Mouse (Mus musculus) cerebellum, adult (tissue): Measurements from ENCODE around the gene Dnajc4.

Source experiments
- ATAC-seq: cut with Nextera tagmentation; 2 replicates; pipeline ENCODE4 v1.9.2; 2017; ENCODE audit warnings: mild to moderate bottlenecking, moderate library complexity, mixed read lengths; ENCODE audit not compliant: insufficient number of reproducible peaks, low FRiP score, low TSS enrichment

Gene Dnajc4

DNA sequence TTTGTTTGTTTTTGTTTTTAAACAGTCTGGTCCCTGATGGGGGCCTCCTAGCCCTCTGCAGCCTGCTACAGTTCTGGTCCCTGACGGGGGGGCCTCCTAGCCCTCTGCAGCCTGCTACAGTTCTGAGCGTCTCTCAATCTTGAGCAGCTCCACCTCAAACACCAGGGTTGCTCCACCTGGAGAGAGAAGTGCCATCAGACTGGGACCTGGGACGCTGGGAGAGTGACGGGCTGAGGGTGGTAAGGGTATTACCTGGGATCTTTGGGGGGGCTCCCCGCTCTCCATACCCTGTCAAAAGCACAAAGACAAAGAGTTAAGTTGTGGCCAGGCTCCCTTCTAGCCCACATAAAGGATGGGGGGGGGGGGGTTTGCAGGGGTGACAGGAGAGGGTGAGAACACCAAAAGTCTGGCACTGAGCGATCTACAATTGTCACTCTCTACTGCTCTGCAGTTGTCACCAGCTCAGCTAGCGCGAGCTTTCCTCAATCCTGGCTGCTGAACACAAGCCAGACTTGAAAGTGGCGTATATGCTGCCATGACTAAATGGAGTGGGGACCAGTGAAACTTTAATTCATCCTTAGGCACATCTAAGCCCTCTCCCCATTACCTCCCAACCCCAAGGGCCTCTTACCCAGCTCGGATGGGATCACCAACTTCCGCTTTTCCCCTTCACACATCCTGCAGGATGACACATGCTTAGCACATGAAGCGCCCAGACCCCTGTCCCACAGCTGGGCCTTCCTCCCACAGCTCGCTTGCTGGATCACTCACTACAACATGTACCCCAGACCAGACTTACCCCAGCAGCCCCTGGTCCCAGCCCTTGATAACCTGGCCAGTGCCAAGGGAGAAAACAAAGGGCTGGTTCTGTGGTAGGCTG, 14.4 kb downstream of the Dnajc4 start:
- no peak for ATAC-seq

DNA sequence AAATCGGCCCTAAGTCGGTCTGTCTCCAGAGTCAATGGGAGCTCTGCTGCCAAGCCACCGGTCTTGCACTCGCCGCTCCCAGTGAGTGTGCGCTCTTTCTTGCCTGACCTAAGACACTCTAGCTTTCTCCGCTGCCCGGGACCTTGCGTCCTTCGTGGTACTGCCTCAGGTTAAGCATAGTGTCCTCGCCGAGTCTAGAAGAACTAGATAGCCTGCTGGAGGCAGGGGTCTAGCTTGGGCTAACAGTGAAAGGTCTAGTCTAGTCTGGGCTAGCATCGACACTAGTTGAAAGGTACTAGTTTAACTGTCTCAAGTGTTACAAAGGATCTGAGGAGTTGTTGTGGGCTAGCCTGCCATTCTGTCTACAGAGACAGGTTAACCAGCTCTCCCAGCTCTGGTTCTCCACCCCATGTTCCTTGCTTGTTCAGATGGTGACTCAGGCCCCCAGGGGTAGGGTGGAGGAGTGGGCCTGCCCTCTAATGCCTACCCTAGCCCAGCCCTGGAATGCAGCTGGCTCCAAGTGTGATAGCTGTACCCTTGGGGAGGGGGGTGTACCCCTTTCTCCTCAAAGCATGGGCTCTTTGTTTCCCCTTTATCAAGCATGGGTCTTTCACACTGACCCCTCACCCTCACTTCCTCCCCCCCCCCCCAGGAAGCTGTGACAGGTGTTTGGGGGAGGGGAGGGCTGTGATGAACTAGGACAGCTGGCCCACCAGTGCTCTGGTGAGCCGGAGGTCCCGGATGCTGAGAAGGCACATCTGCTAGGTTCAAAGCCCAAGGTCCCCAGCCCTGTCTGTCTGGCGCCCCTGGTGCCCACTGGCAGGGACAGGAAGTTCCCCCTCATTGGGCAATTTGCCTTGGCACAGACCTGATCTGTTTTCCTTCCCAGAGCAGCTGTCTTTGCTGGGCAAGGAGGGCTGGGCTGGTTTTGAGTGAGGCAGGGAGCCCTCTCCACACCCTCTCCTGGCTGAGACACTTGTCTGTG, 16.5 kb downstream of the Dnajc4 start, which contains the start of gene Plcb3:
Gene Plcb3, minus strand, starts transcription at position 934 of the 985 bp plus-strand sequence.
- ATAC-seq: no peak

DNA sequence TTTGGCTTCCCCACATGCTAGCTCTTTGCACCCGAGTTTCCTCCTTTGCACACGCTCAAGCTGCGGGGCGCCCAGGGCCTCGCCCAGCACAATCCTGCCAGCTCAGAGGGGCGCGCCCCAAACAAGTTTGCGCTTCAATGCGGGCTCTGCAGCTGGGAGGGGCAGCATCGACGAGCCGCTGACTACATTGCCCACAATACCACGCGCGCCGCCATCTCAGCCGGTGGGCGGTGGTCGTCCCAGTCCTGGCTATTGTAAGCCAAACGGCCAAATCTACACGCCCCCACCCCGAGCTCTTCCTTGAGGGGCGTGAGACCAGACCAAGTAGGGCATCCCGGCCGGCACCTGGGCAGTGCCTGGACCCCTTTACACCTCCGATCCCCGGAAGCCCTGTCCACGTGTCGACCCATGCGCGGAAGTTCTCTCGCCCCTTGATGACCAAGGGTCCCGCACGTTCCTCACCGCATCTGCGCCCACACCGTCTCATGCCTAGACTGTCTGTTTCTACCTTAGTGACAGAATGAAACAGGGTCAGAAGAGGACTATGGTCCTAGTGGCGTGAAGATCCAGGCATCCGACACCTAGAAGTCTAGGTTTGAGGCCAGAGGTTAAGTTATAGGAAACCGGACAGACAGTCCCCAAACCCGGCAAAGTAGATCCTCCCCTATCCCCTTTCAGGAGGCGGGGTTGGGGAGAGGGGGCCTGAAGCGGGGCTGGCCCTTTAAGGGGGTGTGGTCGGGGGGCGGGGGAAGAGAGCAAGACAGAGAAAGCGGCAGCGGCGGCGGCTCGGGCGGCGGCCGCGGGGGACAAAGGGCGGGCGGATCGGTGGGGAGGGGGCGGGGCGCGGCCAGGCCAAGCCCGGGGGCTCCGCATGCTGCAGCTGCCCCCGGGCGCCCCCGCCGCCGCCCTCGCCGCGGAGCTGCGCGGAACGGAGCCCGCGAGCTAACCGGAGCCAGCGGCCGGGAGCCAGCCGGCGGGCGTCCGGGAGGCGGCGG, 17.9 kb downstream of the Dnajc4 start, which contains the start of gene Ppp1r14b:
Gene Ppp1r14b, plus strand, starts transcription at position 758 of the 995 bp plus-strand sequence.
- ATAC-seq: no peak

DNA sequence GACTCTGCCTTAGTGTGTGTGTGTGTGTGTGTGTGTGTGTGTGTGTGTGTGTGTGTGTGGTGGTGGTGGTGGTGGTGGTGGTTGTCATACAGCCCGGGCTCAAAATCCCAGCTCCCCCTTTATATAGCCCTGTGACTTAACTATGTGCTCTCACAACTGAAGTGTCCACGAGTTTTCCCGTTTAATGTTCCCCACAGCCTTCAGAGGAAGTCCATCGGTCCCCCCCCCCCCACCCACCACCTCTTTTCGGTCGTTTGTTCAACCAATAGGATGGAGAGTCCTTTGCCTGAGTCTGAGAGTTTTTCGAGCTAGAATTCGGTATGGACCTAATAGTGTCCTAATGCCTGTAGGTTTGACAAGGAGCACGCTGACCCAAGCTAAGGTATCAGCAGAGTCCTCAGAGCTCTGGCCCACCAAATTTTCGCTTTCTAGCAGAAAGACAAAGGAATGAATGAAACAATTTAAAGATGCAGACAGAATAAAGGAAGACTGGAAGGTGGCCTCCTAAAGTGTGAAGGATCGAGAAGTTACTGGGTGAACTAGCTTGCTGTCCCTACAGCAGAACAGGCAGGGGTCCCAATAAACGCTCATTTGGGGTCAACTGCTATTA, 18.7 kb downstream of the Dnajc4 start:
- ATAC-seq: no peak

DNA sequence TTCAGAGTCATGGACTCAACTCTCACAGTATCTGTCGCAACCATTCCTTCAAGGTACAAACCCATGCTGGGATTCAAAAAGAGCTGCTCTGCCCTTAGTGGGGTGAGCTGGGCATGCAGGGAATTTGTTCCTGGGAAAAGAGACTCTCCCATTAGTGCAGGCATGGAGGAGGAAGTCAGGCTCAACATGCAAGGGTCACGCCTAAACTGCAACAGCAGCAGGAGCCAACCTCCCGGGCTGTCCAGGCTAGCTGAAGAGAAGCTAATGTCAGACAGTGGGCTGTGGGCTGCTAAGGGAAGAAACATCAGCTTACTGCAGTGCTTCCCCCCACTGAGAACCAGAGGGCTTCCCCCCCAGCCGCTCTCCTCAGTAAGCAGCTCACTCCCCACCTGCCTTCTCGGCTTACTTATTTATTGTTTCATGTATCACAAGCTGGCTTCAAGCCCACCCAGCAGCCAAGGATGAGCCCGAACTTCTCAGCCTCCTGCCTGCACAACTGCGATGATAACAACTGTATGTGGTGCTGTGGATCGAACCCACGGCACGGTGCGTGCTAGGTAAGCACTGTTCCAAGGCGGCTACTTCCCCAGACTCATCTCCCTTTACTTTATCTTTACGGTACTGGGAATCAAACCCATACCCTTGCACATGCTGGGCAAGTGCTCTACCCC, 20.0 kb downstream of the Dnajc4 start:
- no peak for ATAC-seq

DNA sequence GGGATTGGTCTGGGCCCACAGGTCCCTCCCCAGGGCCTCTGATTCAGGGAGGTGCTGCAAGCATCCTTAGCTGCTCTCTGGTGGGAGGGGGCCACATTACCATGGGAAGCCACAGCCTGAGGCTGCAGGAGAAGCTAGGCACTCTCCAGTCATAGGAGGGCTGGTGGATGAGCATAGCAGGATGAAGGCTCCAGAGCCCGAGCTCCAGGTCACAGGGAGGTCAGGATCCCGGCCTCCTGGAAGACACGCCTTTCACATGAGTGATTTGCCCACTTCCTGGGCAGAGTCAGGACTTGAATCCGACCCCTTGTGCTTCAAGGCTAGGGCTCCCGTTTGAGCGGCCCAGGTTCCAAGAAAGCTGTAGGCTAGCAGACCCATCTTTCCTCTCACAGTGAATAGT, 20.7 kb downstream of the Dnajc4 start:
- ATAC-seq: no peak

DNA sequence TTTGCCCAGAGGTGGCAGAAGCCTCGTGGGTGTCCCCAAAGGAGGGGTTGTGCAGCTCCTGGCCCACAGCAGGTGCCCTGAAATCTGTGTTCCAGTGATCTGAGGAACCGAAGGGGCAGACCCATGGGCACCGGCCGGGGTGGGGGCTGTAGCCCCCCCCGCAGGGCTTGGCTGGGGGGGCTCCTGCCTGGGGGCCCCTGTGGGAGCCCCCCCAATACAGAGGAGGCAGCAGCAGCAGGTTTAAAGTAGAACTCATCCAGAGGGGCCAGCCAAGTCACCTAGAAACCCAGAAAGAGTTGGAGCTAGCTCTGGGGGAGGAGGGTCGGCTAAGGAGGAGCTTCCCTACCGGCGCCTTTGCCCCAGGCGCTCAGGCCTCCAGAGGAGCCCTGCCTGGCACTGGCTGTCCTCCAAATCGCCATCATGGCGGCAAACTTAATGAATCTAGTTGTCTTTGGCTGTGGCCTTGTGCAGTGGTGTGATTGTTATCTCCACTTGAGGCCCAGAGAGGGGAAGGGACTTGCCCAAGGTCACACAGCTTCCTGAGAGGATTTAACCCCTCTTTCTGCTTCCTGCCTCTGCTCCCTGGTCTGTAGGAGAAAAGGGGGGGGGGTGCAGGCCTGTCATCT, 21.8 kb downstream of the Dnajc4 start:
- no peak for ATAC-seq

DNA sequence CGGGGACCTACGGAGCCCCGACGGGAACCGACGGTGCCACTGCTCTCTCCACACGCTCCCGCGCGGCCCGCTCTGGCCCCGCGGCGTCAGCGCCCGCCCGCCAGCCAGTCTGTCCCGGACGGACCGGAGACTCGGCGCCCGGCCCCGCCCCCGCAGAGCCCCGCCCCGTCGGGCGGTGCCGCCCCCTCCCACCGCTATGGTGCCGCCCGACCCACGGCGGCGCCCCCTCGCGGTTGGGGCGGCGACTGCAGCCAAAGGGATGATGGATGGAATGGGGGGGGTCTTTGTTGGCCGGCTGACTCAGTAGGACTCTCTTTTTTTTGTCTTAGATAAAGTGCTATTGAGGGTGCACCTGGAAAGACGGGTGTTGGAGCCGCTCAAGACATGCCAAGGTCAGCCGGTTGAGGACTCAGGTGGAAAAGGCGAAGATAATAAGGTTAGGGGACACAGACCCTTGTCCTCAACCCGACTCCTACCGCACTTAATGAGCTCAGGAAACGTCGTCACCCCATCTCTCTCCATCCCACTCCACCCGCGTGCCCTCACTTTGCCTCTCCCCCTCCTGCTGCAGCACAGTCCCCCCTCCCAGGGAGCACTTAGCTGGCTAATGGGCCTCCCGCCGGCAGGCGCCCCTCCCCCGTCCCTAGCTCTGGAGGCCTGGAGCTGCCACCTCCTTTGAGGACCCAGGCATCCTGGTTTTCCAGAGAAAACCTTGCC, 22.5 kb downstream of the Dnajc4 start:
- no peak for ATAC-seq

DNA sequence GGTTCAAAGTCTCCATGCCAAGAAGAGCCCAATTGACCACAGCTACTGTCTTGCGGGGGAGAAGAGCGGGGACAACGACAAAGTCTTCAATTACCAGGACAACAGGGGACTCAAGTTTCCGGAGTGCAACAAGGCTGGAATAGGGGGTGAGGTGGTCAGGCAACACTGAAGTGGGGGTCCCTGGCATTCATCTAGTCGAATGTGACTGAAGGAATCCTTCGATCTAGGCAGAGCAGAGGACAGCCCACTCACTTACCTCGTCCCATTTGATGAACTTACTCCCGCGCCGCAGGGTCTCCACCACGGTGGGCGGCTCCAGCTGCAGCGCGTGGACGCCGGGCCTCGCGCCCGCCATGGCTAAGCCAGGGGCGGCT, 23.1 kb downstream of the Dnajc4 start:
- no peak for ATAC-seq

DNA sequence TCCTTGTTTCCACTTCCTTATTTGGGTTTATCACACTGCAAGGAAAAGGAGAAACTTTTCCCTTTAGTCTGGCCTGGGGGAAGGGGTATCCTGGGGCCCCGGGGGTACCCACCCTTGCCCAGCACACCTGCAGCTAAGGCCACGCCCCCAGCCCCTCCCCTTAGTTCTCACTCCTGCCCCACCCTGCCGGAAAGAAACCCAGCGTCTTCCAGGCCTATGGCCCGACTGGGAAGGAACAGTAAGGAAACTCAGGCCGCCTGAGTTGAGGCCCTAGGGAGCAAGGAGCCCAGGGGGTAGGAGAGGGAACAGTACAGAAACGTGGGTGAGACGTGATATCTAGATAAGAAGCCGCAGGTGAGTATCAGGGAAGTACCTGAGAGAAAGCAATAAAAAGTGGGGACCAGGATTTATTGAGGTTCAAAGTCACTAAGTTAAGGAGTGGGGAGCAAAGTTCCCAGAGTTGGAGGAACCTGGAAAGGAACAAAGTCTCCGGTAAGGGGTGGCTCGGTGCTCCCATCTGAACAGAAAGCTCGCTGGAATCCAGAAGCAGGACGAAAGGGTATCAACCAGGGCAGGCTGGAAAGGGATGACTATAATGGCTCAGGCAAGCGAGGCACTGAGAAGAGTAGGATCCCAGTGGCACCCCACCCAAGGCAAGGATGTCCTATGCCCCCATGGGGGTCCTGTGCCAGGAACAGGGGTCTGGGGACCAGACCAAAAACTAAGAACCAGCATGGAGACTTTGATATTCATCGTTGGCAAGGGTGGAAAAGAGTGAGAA, 23.7 kb downstream of the Dnajc4 start:
- no peak for ATAC-seq

DNA sequence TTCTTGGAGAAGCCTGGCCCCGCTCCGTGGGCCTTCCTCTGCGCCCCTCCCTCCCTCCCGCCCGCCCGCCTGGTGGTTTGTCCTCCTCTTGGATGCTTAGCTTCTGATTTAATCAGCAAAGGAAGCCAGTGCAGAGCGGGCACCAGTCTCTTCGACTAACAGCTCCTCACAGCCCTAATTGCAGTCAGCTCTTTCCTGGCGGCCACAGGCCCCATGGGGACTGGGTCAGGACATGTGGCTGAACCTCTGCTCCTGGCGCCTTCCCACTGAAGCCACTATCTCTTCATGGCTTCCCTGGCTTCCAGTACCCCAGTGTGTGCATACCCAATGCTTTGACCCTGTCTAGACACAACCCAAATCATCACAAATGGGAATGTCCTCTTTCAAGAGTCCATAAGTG, 35.9 kb downstream of the Dnajc4 start:
- ATAC-seq: no peak

DNA sequence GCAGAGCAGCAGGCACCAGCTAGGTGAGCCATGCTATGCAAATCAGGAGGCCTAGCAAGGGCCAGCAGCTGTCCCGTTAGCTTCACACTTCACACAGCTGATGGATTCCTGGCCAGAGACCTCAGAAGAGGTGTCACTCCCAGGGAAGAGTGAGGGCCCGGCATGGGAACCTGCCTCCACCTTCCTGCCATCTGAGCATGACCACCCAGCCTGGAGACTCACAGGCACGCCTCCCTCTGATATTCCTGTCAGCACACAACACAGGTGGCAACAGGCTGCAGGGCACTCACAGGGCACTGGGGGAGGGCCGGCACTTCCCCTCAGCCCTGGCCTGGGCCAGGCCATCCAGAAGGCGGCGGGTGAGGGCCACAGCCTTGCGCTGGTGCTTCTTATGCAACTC, 36.9 kb downstream of the Dnajc4 start:
- ATAC-seq: no peak

DNA sequence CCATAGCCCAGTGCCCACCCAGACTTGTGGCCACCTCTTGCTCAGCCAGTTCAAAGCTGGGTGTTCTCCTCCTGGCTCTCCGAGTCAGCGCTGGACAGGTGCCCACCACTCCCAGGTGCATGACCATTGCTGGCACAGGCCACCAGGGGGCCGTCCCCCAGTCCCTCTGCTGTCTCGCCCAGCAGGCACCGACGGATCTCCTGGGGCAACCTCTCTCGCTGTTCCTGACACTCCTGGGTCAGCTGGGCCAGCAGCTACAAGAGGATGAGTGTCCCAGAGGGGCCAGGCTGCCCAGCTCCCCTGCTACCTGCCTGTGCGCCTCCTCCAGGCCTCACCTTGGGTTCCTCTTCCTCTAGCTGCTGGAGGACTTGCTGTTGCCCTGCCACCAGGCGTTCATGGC, 38.3 kb downstream of the Dnajc4 start:
- no peak for ATAC-seq

DNA sequence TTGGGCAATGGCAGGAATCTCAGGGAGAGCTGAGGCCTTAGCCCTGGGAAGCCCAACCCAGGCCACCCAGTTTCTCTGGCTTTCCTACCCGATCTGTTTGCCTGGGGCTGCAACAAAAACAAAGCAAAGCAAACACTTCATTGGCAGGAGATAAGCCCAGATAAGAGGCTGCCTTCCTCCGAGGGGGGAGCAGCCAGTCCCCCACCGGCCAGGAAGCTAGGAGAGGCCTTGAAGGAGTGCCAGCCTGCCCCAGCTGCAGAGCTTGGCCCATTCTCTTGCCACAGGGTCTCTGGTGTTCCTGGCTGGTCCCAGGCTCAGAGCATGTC, 39.7 kb downstream of the Dnajc4 start:
- ATAC-seq: no peak

DNA sequence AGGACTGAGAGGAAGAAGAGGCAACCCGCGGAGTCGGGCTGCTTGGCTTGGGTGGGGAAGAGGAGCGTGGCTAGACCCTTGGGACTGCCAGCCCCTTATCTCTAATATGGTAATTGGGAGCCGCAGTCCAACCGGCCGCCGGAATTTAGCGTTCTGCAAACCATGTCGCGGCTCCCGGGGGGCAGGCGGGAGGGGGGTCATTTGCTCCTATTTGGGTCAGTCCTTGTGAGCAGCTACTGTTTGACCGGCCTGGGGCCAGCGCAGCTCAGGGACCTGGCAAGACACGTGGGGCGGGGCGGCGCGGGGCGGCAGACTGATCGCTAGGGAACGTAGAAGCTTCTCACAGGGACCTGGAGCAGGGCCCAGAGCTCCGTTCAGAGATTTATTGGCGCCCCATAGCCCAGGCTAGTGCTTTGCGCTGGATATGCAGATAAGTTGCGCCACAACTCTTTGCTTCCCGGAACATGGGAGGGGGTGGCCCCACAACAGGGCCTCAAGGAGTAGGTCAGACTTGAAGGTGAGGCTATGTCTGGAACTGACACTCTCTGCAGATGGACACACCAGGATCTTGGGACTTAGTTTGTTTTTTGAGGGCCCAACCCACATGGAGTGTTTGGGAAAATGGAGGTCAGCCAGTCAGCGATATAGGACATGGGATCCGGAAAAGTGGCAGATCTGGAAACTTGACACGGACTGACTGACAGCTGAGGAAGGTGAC, 40.2 kb downstream of the Dnajc4 start:
- 0 out of 2 replicates have a peak, but pooled peaks have one; percentile 19 for ATAC-seq

DNA sequence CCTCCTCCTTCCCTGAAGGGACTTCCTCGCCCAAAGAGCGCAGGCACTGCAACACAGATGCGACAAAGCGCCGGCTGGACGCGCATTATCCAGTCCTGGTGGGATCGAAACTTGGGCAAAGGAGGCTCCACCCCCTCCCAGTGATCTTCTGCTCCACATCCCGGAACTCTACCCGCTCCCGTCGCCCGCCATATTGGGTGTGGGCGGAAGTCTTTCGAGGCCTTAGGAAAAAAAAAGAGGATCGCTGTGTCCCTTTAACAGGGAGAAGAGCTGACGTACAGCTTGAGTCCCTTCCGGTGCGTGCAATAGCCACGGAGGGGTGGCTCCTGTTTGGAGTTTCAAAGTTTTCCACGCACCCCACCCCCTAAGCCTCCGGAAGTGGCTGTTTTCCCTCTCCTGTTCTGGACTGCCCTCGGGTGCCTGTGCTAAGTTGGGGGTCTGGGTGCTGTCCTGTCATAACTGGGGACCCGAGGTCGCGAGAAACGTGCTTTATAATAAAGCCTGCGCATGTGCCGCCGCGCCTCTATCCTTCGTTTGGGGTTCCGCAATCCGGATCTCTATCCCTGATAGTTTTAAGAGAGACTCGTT, 40.9 kb downstream of the Dnajc4 start:
- ATAC-seq: peak; percentile 77
